Mouse (Mus musculus) thymus, adult 2 months (tissue): ENCODE results near the gene Usp47.

Experiments used
- CTCF ChIP-seq: fragments of 200-500 bp; IDR thresholded peaks from 2 replicates; pipeline ENCODE4 v1.5.1; 2012; ENCODE audit warnings: mild to moderate bottlenecking, control low read depth, low read length, moderate library complexity, borderline replicate concordance; ENCODE audit not compliant: control insufficient read depth, poor library complexity, insufficient read depth; ENCODE audit errors: extremely low read depth
- POLR2A ChIP-seq: fragments of 200-500 bp; IDR thresholded peaks from 2 replicates; pipeline ENCODE4 v1.6.1; 2012; ENCODE audit warnings: mild to moderate bottlenecking, low read length, control low read depth, moderate library complexity; ENCODE audit not compliant: control insufficient read depth, poor library complexity, insufficient read depth; ENCODE audit errors: extremely low read depth

DNA sequence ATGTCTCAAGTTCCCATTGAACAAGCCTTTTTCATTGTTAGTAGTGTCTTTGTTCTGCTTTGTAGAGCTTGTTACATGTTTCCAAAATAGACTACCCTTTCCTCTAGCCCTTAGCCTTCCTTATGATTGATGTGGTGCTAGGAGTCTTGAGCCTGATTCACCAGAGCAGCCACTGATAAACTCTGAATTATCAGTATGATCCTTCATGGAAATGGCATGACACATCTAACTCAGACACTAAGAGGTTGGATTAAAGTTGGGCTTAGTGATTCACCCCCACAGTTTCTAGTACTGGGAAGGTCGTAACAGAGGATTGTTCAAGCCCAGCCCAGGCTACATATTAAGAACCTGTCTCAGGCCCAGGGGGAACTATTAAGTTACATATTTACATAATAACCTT, 59.3 kb downstream of the Usp47 start:
- TF ChIP-seq POLR2A = no peak
- TF ChIP-seq CTCF = no peak
